Mouse (Mus musculus) liver, adult 2 months (tissue): ENCODE results near the gene Prdm2. TPM values are rescaled to one million over a fixed set of nuclear protein-coding genes. Genes with fewer than 3 reads are reported as not detected.

Source experiments
- DNase-seq: peaks from one replicate; pipeline ENCODE4 v3.0.0-alpha.2; 2011; ENCODE audit warnings: low read depth, low spot score; ENCODE audit errors: extremely low read depth
- H3K27ac ChIP-seq: fragments of 200-500 bp; replicated peaks from 2 replicates; pipeline ENCODE4 v1.5.1; 2012; ENCODE audit warnings: low read depth, mild to moderate bottlenecking, control low read depth, inconsistent platforms, low read length; ENCODE audit not compliant: insufficient read depth
- H3K27me3 ChIP-seq: fragments of 200-500 bp; 2 replicates; pipeline ENCODE4 v1.6.1; 2012; ENCODE audit warnings: mild to moderate bottlenecking, moderate library complexity, low read length, inconsistent platforms; ENCODE audit not compliant: control insufficient read depth, insufficient read depth
- H3K36me3 ChIP-seq: fragments of 200-500 bp; 2 replicates; pipeline ENCODE4 v1.6.1; 2012; ENCODE audit warnings: low read length, inconsistent platforms; ENCODE audit not compliant: control insufficient read depth, insufficient read depth
- H3K4me1 ChIP-seq: fragments of 200-500 bp; 2 replicates; pipeline ENCODE4 v1.6.1; 2011; ENCODE audit warnings: low read length; ENCODE audit not compliant: control insufficient read depth, insufficient read depth
- H3K4me3 ChIP-seq: fragments of 200-500 bp; 2 replicates; pipeline ENCODE4 v1.5.1; 2011; ENCODE audit warnings: low read depth, mild to moderate bottlenecking, control low read depth, low read length, moderate library complexity; ENCODE audit not compliant: insufficient read depth
- H3K79me2 ChIP-seq: fragments of 200-500 bp; 2 replicates; pipeline ENCODE4 v1.6.1; 2012; ENCODE audit warnings: inconsistent platforms, mild to moderate bottlenecking, low read length, moderate library complexity; ENCODE audit not compliant: control insufficient read depth, insufficient read depth
- H3K9ac ChIP-seq: fragments of 200-500 bp; 2 replicates; pipeline ENCODE4 v1.6.1; 2012; ENCODE audit warnings: low read depth, mild to moderate bottlenecking, control low read depth, inconsistent platforms, low read length
- CTCF ChIP-seq: fragments of 200-500 bp; IDR thresholded peaks from 2 replicates; pipeline ENCODE4 v1.5.1; 2011; ENCODE audit warnings: low read depth, low read length, control low read depth
- POLR2A ChIP-seq: fragments of 200-500 bp; IDR thresholded peaks from 2 replicates; pipeline ENCODE4 v1.6.1; 2011; ENCODE audit warnings: low read length, control low read depth; ENCODE audit not compliant: insufficient read depth; ENCODE audit errors: extremely low read depth
- WGBS: fragments of 180-500 bp; shearing (Covaris S2); methylation state at CpG from one replicate; pipeline ENCODE4 v1.1.7; 2018; 5-methylcytosine and 5-hydroxymethylcytosine counted together
- polyA plus RNA-seq: library from polyadenylated mRNA; depleted of rRNA; stranded (reverse); fragments of >200 nt; gene quantifications from 2 replicates; pipeline ENCODE4 v1.2.3, GENCODE M21; 2012
- total RNA-seq: library from RNA; depleted of rRNA; stranded (reverse); fragments of >200 nt; gene quantifications from 2 replicates; pipeline ENCODE4 v1.2.3, GENCODE M21; 2014

Prdm2 gene
- total and polyA plus RNA-seq, 2 experiments, result 6.9 to 7.9 TPM

GRCm38 (mm10) chr4:143147666-143148065, 65.1 kb downstream of the Prdm2 start:
- Histone ChIP-seq H3K4me3 (no peak overlapping the region), H3K27me3 (no peaks in the 10 kb centered on the region), H3K36me3 (no peaks in the 10 kb centered on the region; the same call in 1 of the 2 replicates), H3K4me1 (peaks cover 27% of the 10 kb centered on the region), H3K9ac (no peak overlapping the region), H3K27ac (no peak overlapping the region), H3K79me2 (peaks cover 70% of the 10 kb centered on the region)
- no peak for TF ChIP-seq CTCF
- no peak for TF ChIP-seq POLR2A
- WGBS, result 71% methylated on average over 3 of the region's 3 CpGs
- DNase-seq, result no peak

- DNase-seq, result no peak
- no peak overlapping the region for H3K27ac ChIP-seq
- H3K4me3 ChIP-seq, result no peak overlapping the region
- 63% methylated on average over 7 of the region's 7 CpGs for WGBS
- H3K79me2 ChIP-seq, result peaks cover 52% of the 10 kb centered on the region
- no peak for TF ChIP-seq POLR2A
- TF ChIP-seq CTCF, result no peak
- no peaks in the 10 kb centered on the region for H3K27me3 ChIP-seq
- H3K36me3 ChIP-seq, result peaks cover 23% of the 10 kb centered on the region
- H3K4me1 ChIP-seq, result peaks cover 21% of the 10 kb centered on the region
- no peak overlapping the region for H3K9ac ChIP-seq
These were observed 69.2 kb downstream of the Prdm2 start for GRCm38 (mm10) chr4:143143615-143144014.

- no peak for DNase-seq
These were observed 71.0 kb downstream of the Prdm2 start for GRCm38 (mm10) chr4:143141645-143142259.

GRCm38 (mm10) chr4:143140940-143141339, 71.9 kb downstream of the Prdm2 start:
- Histone ChIP-seq H3K9ac (no peak overlapping the region), H3K4me1 (peaks cover 2% of the 10 kb centered on the region; the same call in 1 of the 2 replicates), H3K79me2 (peaks cover 32% of the 10 kb centered on the region), H3K27ac (no peak overlapping the region), H3K36me3 (peaks cover 24% of the 10 kb centered on the region), H3K4me3 (no peak overlapping the region), H3K27me3 (no peaks in the 10 kb centered on the region)
- TF ChIP-seq CTCF (no peak), POLR2A (no peak)
- 79% methylated on average over 3 of the region's 3 CpGs for WGBS
- no peak for DNase-seq

More at GRCm38 (mm10) chr4:143141645-143142259, 71.0 kb downstream of the Prdm2 start:
- Histone ChIP-seq H3K4me1 (peaks cover 7% of the 10 kb centered on the region), H3K9ac (no peak overlapping the region), H3K27ac (no peak overlapping the region), H3K27me3 (no peaks in the 10 kb centered on the region), H3K36me3 (peaks cover 23% of the 10 kb centered on the region), H3K79me2 (peaks cover 38% of the 10 kb centered on the region), H3K4me3 (no peak overlapping the region)
- no peak for TF ChIP-seq CTCF
- 40% methylated on average over 12 of the region's 12 CpGs for WGBS

GRCm38 (mm10) chr4:143132433-143132832, 80.4 kb downstream of the Prdm2 start:
- Histone ChIP-seq H3K27me3 (no peaks in the 10 kb centered on the region), H3K4me1 (no peaks in the 10 kb centered on the region), H3K9ac (no peak overlapping the region), H3K27ac (no peak overlapping the region), H3K4me3 (no peak overlapping the region), H3K36me3 (peaks cover 54% of the 10 kb centered on the region), H3K79me2 (peaks cover 11% of the 10 kb centered on the region)
- no peak for DNase-seq
- WGBS, result 97% methylated on average over 7 of the region's 7 CpGs
- TF ChIP-seq POLR2A (no peak), CTCF (no peak)

- TF ChIP-seq POLR2A (no peak), CTCF (no peak)
- 95% methylated on average over 5 of the region's 5 CpGs for WGBS
- Histone ChIP-seq H3K79me2 (peaks cover 11% of the 10 kb centered on the region), H3K27me3 (no peaks in the 10 kb centered on the region), H3K4me1 (no peaks in the 10 kb centered on the region), H3K36me3 (peaks cover 52% of the 10 kb centered on the region), H3K27ac (no peak overlapping the region), H3K9ac (no peak overlapping the region), H3K4me3 (no peak overlapping the region)
- DNase-seq, result no peak
These were observed 82.4 kb downstream of the Prdm2 start for GRCm38 (mm10) chr4:143130441-143130840.
